Mouse (Mus musculus): Measurements from ENCODE around the gene Usp3. TPM values are rescaled to one million over a fixed set of nuclear protein-coding genes. Genes with fewer than 3 reads are reported as not detected.

The Usp3 gene
- polyA plus RNA-seq (2011; ENCODE audit: insufficient read depth, insufficient read length, low replicate concordance, missing spikeins): 12.8 and 33.3 TPM in 2 replicates

- TF ChIP-seq POLR2A (IDR thresholded peaks at IDR 0.05; ENCODE audit: borderline replicate concordance, control insufficient read depth, low read depth, low read length) (peak; percentile 53; the same call in 1 of the 2 replicates), CTCF (IDR thresholded peaks at IDR 0.05; ENCODE audit: control insufficient read depth, insufficient read depth, low read length) (no peak)
- Histone ChIP-seq H3K27ac (ENCODE audit: control insufficient read depth, insufficient read depth, low read depth, low read length, poor library complexity) (peak within 1 kb of the TSS; percentile 97), H3K4me1 (ENCODE audit: control insufficient read depth, insufficient read depth, low read length) (peaks cover 3% of the 10 kb centered on the region), H3K4me3 (replicated peaks; ENCODE audit: control insufficient read depth, low read depth, low read length) (peak within 1 kb of the TSS; percentile 87)
- under 1% methylated on average over 73 of the region's 73 CpGs for WGBS
Measured at GRCm38 (mm10) chr9:66592708-66593612, at the start of gene Usp3. Usp3 (minus strand) TSS chr9:66593142.

- WGBS: 64% methylated on average over 7 of the region's 7 CpGs
- H3K4me3 ChIP-seq (replicated peaks; ENCODE audit: control insufficient read depth, low read depth, low read length): no peak overlapping the region
- no peaks in the 10 kb centered on the region for H3K4me1 ChIP-seq (ENCODE audit: control insufficient read depth, insufficient read depth, low read length)
- no peak overlapping the region for H3K27ac ChIP-seq (ENCODE audit: control insufficient read depth, insufficient read depth, low read depth, low read length, poor library complexity)
- no peak for TF ChIP-seq CTCF (IDR thresholded peaks at IDR 0.05; ENCODE audit: control insufficient read depth, insufficient read depth, low read length)
- no peak for TF ChIP-seq POLR2A (IDR thresholded peaks at IDR 0.05; ENCODE audit: borderline replicate concordance, control insufficient read depth, low read depth, low read length)
Measured at GRCm38 (mm10) chr9:66640491-66640890, 47.5 kb upstream of the Usp3 start.

GRCm38 (mm10) chr9:66639626-66640025 lies 46.7 kb upstream of the Usp3 start:
- 91% methylated on average over 2 of the region's 2 CpGs for WGBS
- Histone ChIP-seq H3K4me3 (replicated peaks; ENCODE audit: control insufficient read depth, low read depth, low read length) (no peak overlapping the region), H3K27ac (ENCODE audit: control insufficient read depth, insufficient read depth, low read depth, low read length, poor library complexity) (no peak overlapping the region), H3K4me1 (ENCODE audit: control insufficient read depth, insufficient read depth, low read length) (no peaks in the 10 kb centered on the region)
- TF ChIP-seq POLR2A (IDR thresholded peaks at IDR 0.05; ENCODE audit: borderline replicate concordance, control insufficient read depth, low read depth, low read length) (no peak), CTCF (IDR thresholded peaks at IDR 0.05; ENCODE audit: control insufficient read depth, insufficient read depth, low read length) (no peak)

- no peak overlapping the region for H3K4me3 ChIP-seq (replicated peaks; ENCODE audit: control insufficient read depth, low read depth, low read length)
- no peak for TF ChIP-seq POLR2A (IDR thresholded peaks at IDR 0.05; ENCODE audit: borderline replicate concordance, control insufficient read depth, low read depth, low read length)
- no peak for TF ChIP-seq CTCF (IDR thresholded peaks at IDR 0.05; ENCODE audit: control insufficient read depth, insufficient read depth, low read length)
- 94% methylated on average over 1 of the region's 1 CpGs for WGBS
- no peaks in the 10 kb centered on the region; the same call in 1 of the 2 replicates for H3K4me1 ChIP-seq (ENCODE audit: control insufficient read depth, insufficient read depth, low read length)
- H3K27ac ChIP-seq (ENCODE audit: control insufficient read depth, insufficient read depth, low read depth, low read length, poor library complexity): no peak overlapping the region
Measured at GRCm38 (mm10) chr9:66632441-66632840, 39.5 kb upstream of the Usp3 start.

- WGBS: 77% methylated on average over 1 of the region's 1 CpGs
Measured at GRCm38 (mm10) chr9:66630931-66631330, 38.0 kb upstream of the Usp3 start.

GRCm38 (mm10) chr9:66626661-66627060 lies 33.7 kb upstream of the Usp3 start:
- 45% methylated on average over 5 of the region's 5 CpGs for WGBS
- Histone ChIP-seq H3K27ac (ENCODE audit: control insufficient read depth, insufficient read depth, low read depth, low read length, poor library complexity) (no peak overlapping the region), H3K4me1 (ENCODE audit: control insufficient read depth, insufficient read depth, low read length) (peaks cover 1% of the 10 kb centered on the region), H3K4me3 (replicated peaks; ENCODE audit: control insufficient read depth, low read depth, low read length) (no peak overlapping the region)
- TF ChIP-seq POLR2A (IDR thresholded peaks at IDR 0.05; ENCODE audit: borderline replicate concordance, control insufficient read depth, low read depth, low read length) (no peak), CTCF (IDR thresholded peaks at IDR 0.05; ENCODE audit: control insufficient read depth, insufficient read depth, low read length) (no peak)

More at GRCm38 (mm10) chr9:66630931-66631330, 38.0 kb upstream of the Usp3 start:
- no peak for TF ChIP-seq CTCF (IDR thresholded peaks at IDR 0.05; ENCODE audit: control insufficient read depth, insufficient read depth, low read length)
- no peak for TF ChIP-seq POLR2A (IDR thresholded peaks at IDR 0.05; ENCODE audit: borderline replicate concordance, control insufficient read depth, low read depth, low read length)
- no peak overlapping the region for H3K4me3 ChIP-seq (replicated peaks; ENCODE audit: control insufficient read depth, low read depth, low read length)
- H3K27ac ChIP-seq (ENCODE audit: control insufficient read depth, insufficient read depth, low read depth, low read length, poor library complexity): no peak overlapping the region
- peaks cover under 1% of the 10 kb centered on the region for H3K4me1 ChIP-seq (ENCODE audit: control insufficient read depth, insufficient read depth, low read length)

- 70% methylated on average over 4 of the region's 4 CpGs for WGBS
- no peak overlapping the region for H3K4me3 ChIP-seq (replicated peaks; ENCODE audit: control insufficient read depth, low read depth, low read length)
Measured at GRCm38 (mm10) chr9:66625974-66626530, 33.1 kb upstream of the Usp3 start.

GRCm38 (mm10) chr9:66624873-66625272 lies 31.9 kb upstream of the Usp3 start:
- Histone ChIP-seq H3K4me3 (replicated peaks; ENCODE audit: control insufficient read depth, low read depth, low read length) (no peak overlapping the region), H3K27ac (ENCODE audit: control insufficient read depth, insufficient read depth, low read depth, low read length, poor library complexity) (no peak overlapping the region), H3K4me1 (ENCODE audit: control insufficient read depth, insufficient read depth, low read length) (peaks cover 3% of the 10 kb centered on the region)
- WGBS: 75% methylated on average over 1 of the region's 1 CpGs
- no peak for TF ChIP-seq CTCF (IDR thresholded peaks at IDR 0.05; ENCODE audit: control insufficient read depth, insufficient read depth, low read length)
- no peak for TF ChIP-seq POLR2A (IDR thresholded peaks at IDR 0.05; ENCODE audit: borderline replicate concordance, control insufficient read depth, low read depth, low read length)

More at GRCm38 (mm10) chr9:66625974-66626530, 33.1 kb upstream of the Usp3 start:
- Histone ChIP-seq H3K27ac (ENCODE audit: control insufficient read depth, insufficient read depth, low read depth, low read length, poor library complexity) (no peak overlapping the region), H3K4me1 (ENCODE audit: control insufficient read depth, insufficient read depth, low read length) (peaks cover 3% of the 10 kb centered on the region)
- TF ChIP-seq POLR2A (IDR thresholded peaks at IDR 0.05; ENCODE audit: borderline replicate concordance, control insufficient read depth, low read depth, low read length) (no peak), CTCF (IDR thresholded peaks at IDR 0.05; ENCODE audit: control insufficient read depth, insufficient read depth, low read length) (no peak)

Measured in bone marrow, adult 2 months (tissue).